Mouse (Mus musculus): ENCODE results near the gene Vdr. TPM values are rescaled to one million over a fixed set of nuclear protein-coding genes. Genes with fewer than 3 reads are reported as not detected.
A peak's percentile ranks its signal among the peaks of the same experiment; 100 is the strongest.

The Vdr gene
- polyA plus RNA-seq, 1 experiment from 2014 or later = not detected

- no peak for DNase-seq
- 92% methylated on average over 2 of the region's 2 CpGs for WGBS
- ATAC-seq (ENCODE audit: low FRiP score, low TSS enrichment) = no peak
- Histone ChIP-seq H3K4me2 (ENCODE audit: low read length) (no peak overlapping the region), H3K9me3 (ENCODE audit: control insufficient read depth, low read length) (no peaks in the 10 kb centered on the region), H3K4me1 (ENCODE audit: control insufficient read depth, insufficient read depth, low read length) (no peaks in the 10 kb centered on the region), H3K36me3 (ENCODE audit: control insufficient read depth, insufficient read depth, low read length) (no peaks in the 10 kb centered on the region), H3K9ac (replicated peaks; ENCODE audit: low read length) (no peak overlapping the region), H3K27ac (replicated peaks; ENCODE audit: low read depth, low read length) (no peak overlapping the region), H3K27me3 (ENCODE audit: control insufficient read depth, insufficient read depth, low read length) (no peaks in the 10 kb centered on the region), H3K4me3 (replicated peaks; ENCODE audit: low read depth, low read length) (no peak overlapping the region)
Measured at GRCm38 (mm10) chr15:97865988-97866387, 44.4 kb downstream of the Vdr start.

GRCm38 (mm10) chr15:97865175-97865574 is 45.3 kb downstream of the Vdr start:
- no peaks in the 10 kb centered on the region for H3K36me3 ChIP-seq (ENCODE audit: control insufficient read depth, insufficient read depth, low read length)
- H3K9me3 ChIP-seq (ENCODE audit: control insufficient read depth, low read length) = no peaks in the 10 kb centered on the region
- no peak overlapping the region for H3K4me2 ChIP-seq (ENCODE audit: low read length)
- H3K27me3 ChIP-seq (ENCODE audit: control insufficient read depth, insufficient read depth, low read length) = no peaks in the 10 kb centered on the region
- no peaks in the 10 kb centered on the region for H3K4me1 ChIP-seq (ENCODE audit: control insufficient read depth, insufficient read depth, low read length)
- DNase-seq = no peak
- WGBS = 66% methylated on average over 6 of the region's 6 CpGs
- no peak for ATAC-seq (ENCODE audit: low FRiP score, low TSS enrichment)
- no peak overlapping the region for H3K9ac ChIP-seq (replicated peaks; ENCODE audit: low read length)
- no peak overlapping the region for H3K4me3 ChIP-seq (replicated peaks; ENCODE audit: low read depth, low read length)
- no peak overlapping the region for H3K27ac ChIP-seq (replicated peaks; ENCODE audit: low read depth, low read length)

GRCm38 (mm10) chr15:97864361-97865045 is 45.9 kb downstream of the Vdr start:
- H3K36me3 ChIP-seq (ENCODE audit: control insufficient read depth, insufficient read depth, low read length) = no peaks in the 10 kb centered on the region
- H3K4me3 ChIP-seq (replicated peaks; ENCODE audit: low read depth, low read length) = no peak overlapping the region
- no peak overlapping the region for H3K4me2 ChIP-seq (ENCODE audit: low read length)
- WGBS = 78% methylated on average over 8 of the region's 8 CpGs
- DNase-seq (no peak), ATAC-seq (ENCODE audit: low FRiP score, low TSS enrichment) (no peak)
- no peak overlapping the region for H3K27ac ChIP-seq (replicated peaks; ENCODE audit: low read depth, low read length)
- H3K27me3 ChIP-seq (ENCODE audit: control insufficient read depth, insufficient read depth, low read length) = no peaks in the 10 kb centered on the region
- no peaks in the 10 kb centered on the region for H3K4me1 ChIP-seq (ENCODE audit: control insufficient read depth, insufficient read depth, low read length)
- H3K9ac ChIP-seq (replicated peaks; ENCODE audit: low read length) = no peak overlapping the region
- no peaks in the 10 kb centered on the region for H3K9me3 ChIP-seq (ENCODE audit: control insufficient read depth, low read length)

GRCm38 (mm10) chr15:97863494-97863881 is 46.9 kb downstream of the Vdr start:
- no peaks in the 10 kb centered on the region for H3K4me1 ChIP-seq (ENCODE audit: control insufficient read depth, insufficient read depth, low read length)
- no peak overlapping the region for H3K9ac ChIP-seq (replicated peaks; ENCODE audit: low read length)
- peak overlapping the region; percentile 6; the same call in 1 of the 2 replicates for H3K4me2 ChIP-seq (ENCODE audit: low read length)
- H3K9me3 ChIP-seq (ENCODE audit: control insufficient read depth, low read length) = no peaks in the 10 kb centered on the region
- H3K27ac ChIP-seq (replicated peaks; ENCODE audit: low read depth, low read length) = no peak overlapping the region
- H3K27me3 ChIP-seq (ENCODE audit: control insufficient read depth, insufficient read depth, low read length) = no peaks in the 10 kb centered on the region
- ATAC-seq (ENCODE audit: low FRiP score, low TSS enrichment) = no peak
- H3K4me3 ChIP-seq (replicated peaks; ENCODE audit: low read depth, low read length) = no peak overlapping the region
- DNase-seq = no peak
- 75% methylated on average over 18 of the region's 18 CpGs for WGBS
- H3K36me3 ChIP-seq (ENCODE audit: control insufficient read depth, insufficient read depth, low read length) = no peaks in the 10 kb centered on the region

- no peak overlapping the region for H3K9ac ChIP-seq (replicated peaks; ENCODE audit: low read length)
- no peak overlapping the region for H3K4me3 ChIP-seq (replicated peaks; ENCODE audit: low read depth, low read length)
- H3K27me3 ChIP-seq (ENCODE audit: control insufficient read depth, insufficient read depth, low read length) = no peaks in the 10 kb centered on the region
- no peak for ATAC-seq (ENCODE audit: low FRiP score, low TSS enrichment)
- peak overlapping the region; percentile 6; the same call in 1 of the 2 replicates for H3K4me2 ChIP-seq (ENCODE audit: low read length)
- H3K36me3 ChIP-seq (ENCODE audit: control insufficient read depth, insufficient read depth, low read length) = no peaks in the 10 kb centered on the region
- H3K27ac ChIP-seq (replicated peaks; ENCODE audit: low read depth, low read length) = no peak overlapping the region
- DNase-seq = peak; percentile 32
- no peaks in the 10 kb centered on the region for H3K4me1 ChIP-seq (ENCODE audit: control insufficient read depth, insufficient read depth, low read length)
- 20% methylated on average over 14 of the region's 14 CpGs for WGBS
- H3K9me3 ChIP-seq (ENCODE audit: control insufficient read depth, low read length) = no peaks in the 10 kb centered on the region
Measured at GRCm38 (mm10) chr15:97862881-97863493, 47.4 kb downstream of the Vdr start.

- H3K4me2 ChIP-seq (ENCODE audit: low read length) = no peak overlapping the region
- ATAC-seq (ENCODE audit: low FRiP score, low TSS enrichment) = no peak
- WGBS = 90% methylated on average over 3 of the region's 3 CpGs
- no peak for DNase-seq
- H3K9me3 ChIP-seq (ENCODE audit: control insufficient read depth, low read length) = no peaks in the 10 kb centered on the region
- H3K36me3 ChIP-seq (ENCODE audit: control insufficient read depth, insufficient read depth, low read length) = no peaks in the 10 kb centered on the region
- H3K27ac ChIP-seq (replicated peaks; ENCODE audit: low read depth, low read length) = no peak overlapping the region
- H3K9ac ChIP-seq (replicated peaks; ENCODE audit: low read length) = no peak overlapping the region
- no peaks in the 10 kb centered on the region for H3K27me3 ChIP-seq (ENCODE audit: control insufficient read depth, insufficient read depth, low read length)
- no peak overlapping the region for H3K4me3 ChIP-seq (replicated peaks; ENCODE audit: low read depth, low read length)
- H3K4me1 ChIP-seq (ENCODE audit: control insufficient read depth, insufficient read depth, low read length) = no peaks in the 10 kb centered on the region
Measured at GRCm38 (mm10) chr15:97860353-97860752, 50.1 kb downstream of the Vdr start.

- no peak overlapping the region for H3K4me2 ChIP-seq (ENCODE audit: low read length)
- H3K27me3 ChIP-seq (ENCODE audit: control insufficient read depth, insufficient read depth, low read length) = no peaks in the 10 kb centered on the region
- no peak overlapping the region for H3K9ac ChIP-seq (replicated peaks; ENCODE audit: low read length)
- no peaks in the 10 kb centered on the region for H3K36me3 ChIP-seq (ENCODE audit: control insufficient read depth, insufficient read depth, low read length)
- H3K9me3 ChIP-seq (ENCODE audit: control insufficient read depth, low read length) = no peaks in the 10 kb centered on the region
- no peak overlapping the region for H3K27ac ChIP-seq (replicated peaks; ENCODE audit: low read depth, low read length)
- ATAC-seq (ENCODE audit: low FRiP score, low TSS enrichment) = no peak
- H3K4me3 ChIP-seq (replicated peaks; ENCODE audit: low read depth, low read length) = no peak overlapping the region
- no peak for DNase-seq
- 85% methylated on average over 4 of the region's 4 CpGs for WGBS
- no peaks in the 10 kb centered on the region for H3K4me1 ChIP-seq (ENCODE audit: control insufficient read depth, insufficient read depth, low read length)
Measured at GRCm38 (mm10) chr15:97858431-97858830, 52.0 kb downstream of the Vdr start.

GRCm38 (mm10) chr15:97854551-97854950 is 55.9 kb downstream of the Vdr start:
- no peaks in the 10 kb centered on the region for H3K4me1 ChIP-seq (ENCODE audit: control insufficient read depth, insufficient read depth, low read length)
- no peak for ATAC-seq (ENCODE audit: low FRiP score, low TSS enrichment)
- no peak overlapping the region for H3K4me3 ChIP-seq (replicated peaks; ENCODE audit: low read depth, low read length)
- H3K9me3 ChIP-seq (ENCODE audit: control insufficient read depth, low read length) = no peaks in the 10 kb centered on the region
- no peaks in the 10 kb centered on the region for H3K36me3 ChIP-seq (ENCODE audit: control insufficient read depth, insufficient read depth, low read length)
- 79% methylated on average over 6 of the region's 6 CpGs for whole genome bisulfite sequencing
- H3K4me2 ChIP-seq (ENCODE audit: low read length) = no peak overlapping the region
- no peak for DNase-seq
- H3K27ac ChIP-seq (replicated peaks; ENCODE audit: low read depth, low read length) = no peak overlapping the region
- no peaks in the 10 kb centered on the region for H3K27me3 ChIP-seq (ENCODE audit: control insufficient read depth, insufficient read depth, low read length)
- no peak overlapping the region for H3K9ac ChIP-seq (replicated peaks; ENCODE audit: low read length)

GRCm38 (mm10) chr15:97854059-97854458 is 56.4 kb downstream of the Vdr start:
- Histone ChIP-seq H3K4me2 (ENCODE audit: low read length) (no peak overlapping the region), H3K9me3 (ENCODE audit: control insufficient read depth, low read length) (no peaks in the 10 kb centered on the region), H3K36me3 (ENCODE audit: control insufficient read depth, insufficient read depth, low read length) (no peaks in the 10 kb centered on the region), H3K4me3 (replicated peaks; ENCODE audit: low read depth, low read length) (no peak overlapping the region), H3K27ac (replicated peaks; ENCODE audit: low read depth, low read length) (no peak overlapping the region), H3K4me1 (ENCODE audit: control insufficient read depth, insufficient read depth, low read length) (no peaks in the 10 kb centered on the region), H3K9ac (replicated peaks; ENCODE audit: low read length) (no peak overlapping the region), H3K27me3 (ENCODE audit: control insufficient read depth, insufficient read depth, low read length) (no peaks in the 10 kb centered on the region)
- ATAC-seq (ENCODE audit: low FRiP score, low TSS enrichment) (no peak), DNase-seq (no peak)
- 44% methylated on average over 8 of the region's 8 CpGs for WGBS
